Mouse (Mus musculus): ENCODE data around the gene Styx. TPM values are rescaled to one million over a fixed set of nuclear protein-coding genes. Genes with fewer than 3 reads are reported as not detected.

The Styx gene
- polyA plus RNA-seq (2015; fragmentation: Nextera tagmentation; extraction: Ambion mirVana), result 59.4 and 74.8 TPM in 2 replicates

DNA sequence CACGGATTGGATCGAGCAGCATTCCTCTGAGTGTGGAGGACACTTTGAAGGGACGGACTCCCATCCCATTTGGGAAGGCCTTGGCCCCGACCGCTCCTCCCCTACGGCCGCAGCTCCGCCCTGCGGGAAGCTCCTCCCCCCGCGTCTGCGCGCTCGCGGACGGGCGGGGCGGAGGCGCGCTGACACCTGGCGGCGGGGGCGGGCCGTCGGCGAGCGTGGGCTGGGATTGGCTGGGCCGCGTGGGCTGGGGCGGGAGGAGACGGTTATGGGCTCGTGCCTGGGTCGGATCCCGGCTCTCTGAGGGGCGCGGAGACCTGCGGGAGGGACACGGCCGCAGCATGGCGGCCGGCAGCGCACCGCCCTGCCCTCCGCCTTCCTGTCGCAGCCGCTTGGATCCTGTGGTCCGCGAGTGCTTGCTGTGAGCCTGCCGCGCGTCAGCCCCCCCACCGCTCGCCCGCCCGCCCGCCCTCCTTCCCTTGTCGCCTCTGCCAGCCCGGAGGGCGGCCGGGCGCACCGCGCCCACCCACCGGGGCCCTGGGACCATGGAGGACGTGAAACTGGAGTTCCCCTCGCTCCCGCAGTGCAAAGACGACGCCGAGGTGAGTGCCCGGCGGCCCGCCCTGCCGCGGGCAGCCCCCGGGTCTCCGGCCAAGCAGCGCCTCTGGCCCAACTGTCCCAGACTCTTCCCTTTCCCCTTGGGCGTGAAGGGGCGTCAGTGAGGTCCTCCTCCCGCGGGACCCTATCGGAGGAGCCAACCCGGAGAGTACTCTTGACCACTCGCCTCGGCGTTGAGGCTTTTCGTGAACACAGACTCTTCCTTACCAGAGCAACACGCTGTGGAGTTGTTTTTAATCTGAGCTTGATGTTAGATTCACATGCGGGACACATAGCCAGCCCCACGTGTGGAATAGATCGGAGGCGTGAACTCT is at the start of gene Styx:
Gene Styx (plus strand): TSS at position 163 of the 929 bp plus-strand sequence.
- Histone ChIP-seq H3K4me3 (replicated peaks) (peak within 1 kb of the TSS; percentile 76), H3K27ac (replicated peaks) (peak within 1 kb of the TSS; percentile 73), H3K9me3 (replicated peaks) (no peaks in the 10 kb centered on the region), H3K27me3 (no peaks in the 10 kb centered on the region), H3K36me3 (peaks cover 18% of the 10 kb centered on the region), H3K4me1 (peaks cover 13% of the 10 kb centered on the region; the same call in 1 of the 2 replicates), H3K9ac (peak within 1 kb of the TSS; percentile 64), H3K4me2 (replicated peaks) (peak within 1 kb of the TSS; percentile 47)
- WGBS, result under 1% methylated on average over 68 of the region's 93 CpGs
- peak; percentile 98 for ATAC-seq (ENCODE audit: insufficient number of reproducible peaks, low FRiP score, low TSS enrichment, low read depth)

DNA sequence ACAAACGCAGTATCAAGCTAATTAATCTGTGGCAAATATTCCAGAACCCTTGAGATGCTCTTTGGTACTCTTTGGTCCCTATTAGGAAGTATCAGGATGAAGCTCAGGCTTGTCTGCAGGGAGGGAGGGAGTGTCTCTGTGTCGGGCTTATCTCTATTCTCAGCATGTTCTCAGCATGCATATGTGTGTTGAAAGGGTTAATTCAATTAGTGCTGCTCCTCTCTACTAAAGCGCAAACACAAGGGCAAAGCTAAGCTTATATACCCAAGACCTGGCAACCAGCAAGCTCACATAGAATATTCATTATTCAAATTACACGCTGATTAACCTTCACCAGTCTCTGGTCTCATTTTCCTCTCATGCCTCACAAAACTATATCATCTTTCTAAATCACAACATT is 47.0 kb upstream of the Styx start:
- H3K36me3 ChIP-seq, result peaks cover 26% of the 10 kb centered on the region
- no peak overlapping the region for H3K27ac ChIP-seq (replicated peaks)
- no peaks in the 10 kb centered on the region for H3K4me1 ChIP-seq
- WGBS, result 62% methylated on average over 4 of the region's 4 CpGs
- no peak overlapping the region for H3K4me3 ChIP-seq (replicated peaks)
- H3K9ac ChIP-seq, result no peak overlapping the region
- no peaks in the 10 kb centered on the region for H3K27me3 ChIP-seq
- no peak for ATAC-seq (ENCODE audit: insufficient number of reproducible peaks, low FRiP score, low TSS enrichment, low read depth)
- no peak overlapping the region for H3K4me2 ChIP-seq (replicated peaks)
- no peaks in the 10 kb centered on the region for H3K9me3 ChIP-seq (replicated peaks)

GRCm38 (mm10) chr14:45304389-45304788 is 46.5 kb upstream of the Styx start:
- no peaks in the 10 kb centered on the region for H3K27me3 ChIP-seq
- WGBS, result 59% methylated on average over 4 of the region's 4 CpGs
- H3K36me3 ChIP-seq, result peaks cover 23% of the 10 kb centered on the region
- H3K4me3 ChIP-seq (replicated peaks), result no peak overlapping the region
- H3K9ac ChIP-seq, result no peak overlapping the region
- no peak overlapping the region for H3K4me2 ChIP-seq (replicated peaks)
- H3K27ac ChIP-seq (replicated peaks), result no peak overlapping the region
- no peaks in the 10 kb centered on the region for H3K9me3 ChIP-seq (replicated peaks)
- no peaks in the 10 kb centered on the region for H3K4me1 ChIP-seq
- no peak for ATAC-seq (ENCODE audit: insufficient number of reproducible peaks, low FRiP score, low TSS enrichment, low read depth)

DNA sequence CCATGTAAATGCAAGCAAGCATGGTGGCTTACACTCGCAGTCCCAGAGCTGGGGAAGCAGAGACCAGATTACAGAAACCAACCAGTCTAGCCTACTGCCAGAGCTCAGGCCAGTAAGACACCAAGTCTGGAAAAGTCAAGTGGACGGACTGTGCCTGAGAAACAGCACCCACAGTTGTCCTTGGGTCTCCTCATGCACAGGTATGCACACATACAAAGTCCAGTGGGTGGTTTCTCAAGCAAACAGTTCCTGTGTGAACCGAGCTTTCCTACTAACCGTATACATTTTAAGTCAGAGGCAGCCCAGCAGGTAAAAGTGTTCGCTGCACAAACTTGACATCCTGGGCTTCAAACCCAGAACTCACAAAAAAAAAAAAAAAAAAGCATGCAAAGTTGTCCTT is 45.0 kb upstream of the Styx start:
- ATAC-seq (ENCODE audit: insufficient number of reproducible peaks, low FRiP score, low TSS enrichment, low read depth), result no peak
- Histone ChIP-seq H3K4me1 (no peaks in the 10 kb centered on the region), H3K9me3 (replicated peaks) (no peaks in the 10 kb centered on the region), H3K4me2 (replicated peaks) (no peak overlapping the region), H3K27ac (replicated peaks) (no peak overlapping the region), H3K4me3 (replicated peaks) (no peak overlapping the region), H3K36me3 (peaks cover 12% of the 10 kb centered on the region), H3K9ac (no peak overlapping the region), H3K27me3 (no peaks in the 10 kb centered on the region)
- 93% methylated on average over 5 of the region's 5 CpGs for WGBS

DNA sequence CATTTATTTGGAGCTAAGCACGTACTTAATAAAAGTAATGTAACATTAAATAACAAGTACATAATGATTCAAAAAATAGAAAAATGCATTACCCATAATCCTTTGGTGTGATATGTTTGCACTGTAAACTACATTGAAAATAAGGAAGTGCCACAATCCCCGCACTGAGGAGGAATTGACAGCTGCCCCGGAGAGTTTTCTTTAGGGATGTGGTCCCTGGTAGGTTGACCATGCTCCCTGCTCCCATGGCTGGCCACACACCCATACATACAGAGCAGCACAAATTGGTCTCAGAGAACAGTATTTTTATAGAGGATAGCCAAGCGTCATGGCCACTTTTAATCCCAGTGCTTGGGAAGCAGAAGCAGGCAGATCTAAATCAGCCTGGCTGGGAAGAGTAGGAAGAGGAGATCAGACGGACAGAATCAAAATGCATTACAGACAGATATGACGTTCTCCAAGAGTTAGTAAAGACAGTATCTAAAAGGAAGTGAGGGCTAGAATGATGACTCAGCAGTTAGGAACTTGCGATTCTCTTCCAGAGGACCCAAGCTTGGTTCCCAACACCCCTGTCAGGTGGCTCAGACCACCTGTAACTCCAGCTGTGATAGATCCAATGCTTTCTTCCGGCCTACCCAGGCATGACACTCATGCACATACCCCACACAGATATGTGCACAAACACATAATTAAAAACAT is 43.1 kb upstream of the Styx start:
- no peaks in the 10 kb centered on the region for H3K4me1 ChIP-seq
- H3K36me3 ChIP-seq, result peaks cover 5% of the 10 kb centered on the region; the same call in 1 of the 2 replicates
- 92% methylated on average over 8 of the region's 8 CpGs for WGBS
- ATAC-seq (ENCODE audit: insufficient number of reproducible peaks, low FRiP score, low TSS enrichment, low read depth), result no peak
- no peak overlapping the region for H3K4me3 ChIP-seq (replicated peaks)
- H3K27me3 ChIP-seq, result no peaks in the 10 kb centered on the region
- no peak overlapping the region for H3K9ac ChIP-seq
- H3K27ac ChIP-seq (replicated peaks), result no peak overlapping the region
- H3K4me2 ChIP-seq (replicated peaks), result no peak overlapping the region
- H3K9me3 ChIP-seq (replicated peaks), result no peaks in the 10 kb centered on the region

GRCm38 (mm10) chr14:45309646-45310045 is 41.2 kb upstream of the Styx start:
- no peak for ATAC-seq (ENCODE audit: insufficient number of reproducible peaks, low FRiP score, low TSS enrichment, low read depth)

DNA sequence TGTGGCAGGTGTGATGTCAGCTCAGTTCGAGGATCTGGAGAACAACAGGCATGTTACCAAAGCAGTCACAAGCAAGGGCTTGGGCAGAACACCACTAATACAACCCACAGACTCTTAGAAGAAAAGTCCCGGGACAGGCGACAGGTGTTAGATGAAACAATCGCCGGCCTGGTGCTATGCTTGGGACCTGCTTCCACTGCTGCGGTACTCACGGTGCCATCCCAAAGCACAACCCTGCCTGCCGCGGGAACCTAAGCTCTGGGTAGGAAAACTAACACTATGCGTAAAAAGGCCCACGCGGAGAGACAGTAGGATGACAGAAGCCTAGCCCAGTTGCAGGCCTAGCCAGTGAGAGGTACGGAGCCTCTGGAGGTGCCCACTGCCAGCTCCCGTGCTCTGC is 40.8 kb upstream of the Styx start:
- no peak overlapping the region for H3K4me3 ChIP-seq (replicated peaks)
- no peaks in the 10 kb centered on the region for H3K27me3 ChIP-seq
- WGBS, result 90% methylated on average over 14 of the region's 14 CpGs
- no peaks in the 10 kb centered on the region for H3K4me1 ChIP-seq
- H3K9ac ChIP-seq, result no peak overlapping the region
- H3K4me2 ChIP-seq (replicated peaks), result no peak overlapping the region
- ATAC-seq (ENCODE audit: insufficient number of reproducible peaks, low FRiP score, low TSS enrichment, low read depth), result no peak
- no peak overlapping the region for H3K27ac ChIP-seq (replicated peaks)
- H3K9me3 ChIP-seq (replicated peaks), result no peaks in the 10 kb centered on the region
- peaks cover 3% of the 10 kb centered on the region; the same call in 1 of the 2 replicates for H3K36me3 ChIP-seq

More at GRCm38 (mm10) chr14:45309646-45310045, 41.2 kb upstream of the Styx start:
- no peaks in the 10 kb centered on the region for H3K27me3 ChIP-seq
- no peak overlapping the region for H3K4me3 ChIP-seq (replicated peaks)
- H3K36me3 ChIP-seq, result peaks cover 5% of the 10 kb centered on the region; the same call in 1 of the 2 replicates
- H3K27ac ChIP-seq (replicated peaks), result no peak overlapping the region
- H3K9ac ChIP-seq, result no peak overlapping the region
- WGBS, result 84% methylated on average over 13 of the region's 13 CpGs
- no peaks in the 10 kb centered on the region for H3K9me3 ChIP-seq (replicated peaks)
- no peaks in the 10 kb centered on the region for H3K4me1 ChIP-seq
- H3K4me2 ChIP-seq (replicated peaks), result no peak overlapping the region

DNA sequence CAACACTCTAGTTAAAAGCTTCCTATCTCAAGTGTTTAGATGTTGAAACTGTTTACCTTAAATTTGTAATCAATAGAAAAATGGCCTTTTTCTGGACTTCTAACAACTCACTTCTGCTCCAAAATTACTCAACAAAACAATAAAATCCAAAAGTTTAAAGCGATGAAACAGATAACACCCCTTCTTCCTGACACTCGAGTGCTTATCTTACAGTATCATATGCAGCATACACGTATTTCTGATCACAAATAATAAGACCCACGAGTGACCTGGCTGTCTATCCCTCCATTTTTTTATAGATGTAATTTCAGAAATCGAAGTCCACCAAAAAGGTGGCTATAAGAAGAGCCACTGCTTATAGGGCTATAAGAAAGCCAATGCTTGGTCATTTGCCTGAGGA is 34.0 kb upstream of the Styx start:
- Histone ChIP-seq H3K27ac (replicated peaks) (no peak overlapping the region), H3K27me3 (no peaks in the 10 kb centered on the region), H3K9me3 (replicated peaks) (no peaks in the 10 kb centered on the region), H3K36me3 (no peaks in the 10 kb centered on the region), H3K4me3 (replicated peaks) (peak overlapping the region; percentile 91), H3K4me2 (replicated peaks) (peak overlapping the region; percentile 67), H3K9ac (no peak overlapping the region), H3K4me1 (peaks cover 16% of the 10 kb centered on the region)
- 69% methylated on average over 5 of the region's 5 CpGs for WGBS
- ATAC-seq (ENCODE audit: insufficient number of reproducible peaks, low FRiP score, low TSS enrichment, low read depth), result no peak

- peak overlapping the region; percentile 92 for H3K27ac ChIP-seq (replicated peaks)
- H3K27me3 ChIP-seq, result no peaks in the 10 kb centered on the region
- H3K4me2 ChIP-seq (replicated peaks), result peak overlapping the region; percentile 67
- peak overlapping the region; percentile 93 for H3K9ac ChIP-seq
- WGBS, result under 1% methylated on average over 38 of the region's 38 CpGs
- peak; percentile 63; the same call in 1 of the 2 replicates for ATAC-seq (ENCODE audit: insufficient number of reproducible peaks, low FRiP score, low TSS enrichment, low read depth)
- peak overlapping the region; percentile 91 for H3K4me3 ChIP-seq (replicated peaks)
- no peaks in the 10 kb centered on the region for H3K9me3 ChIP-seq (replicated peaks)
- H3K4me1 ChIP-seq, result peaks cover 16% of the 10 kb centered on the region
- H3K36me3 ChIP-seq, result no peaks in the 10 kb centered on the region
Measured at GRCm38 (mm10) chr14:45317921-45318411, 32.9 kb upstream of the Styx start.

- WGBS, result 1% methylated on average over 65 of the region's 74 CpGs
- H3K4me2 ChIP-seq (replicated peaks), result peak within 1 kb of the TSS; percentile 67
- no peaks in the 10 kb centered on the region for H3K36me3 ChIP-seq
- H3K4me1 ChIP-seq, result peaks cover 16% of the 10 kb centered on the region
- H3K4me3 ChIP-seq (replicated peaks), result peak within 1 kb of the TSS; percentile 91
- no peaks in the 10 kb centered on the region for H3K27me3 ChIP-seq
- no peaks in the 10 kb centered on the region for H3K9me3 ChIP-seq (replicated peaks)
- peak within 1 kb of the TSS; percentile 92 for H3K27ac ChIP-seq (replicated peaks)
- H3K9ac ChIP-seq, result peak within 1 kb of the TSS; percentile 93
- peak; percentile 96 for ATAC-seq (ENCODE audit: insufficient number of reproducible peaks, low FRiP score, low TSS enrichment, low read depth)
Measured at GRCm38 (mm10) chr14:45318426-45319236, 32.3 kb upstream of the Styx start, which contains the start of gene Ero1l. TSS of gene Ero1l (minus strand) at chr14:45318771.

Measured in embryonic facial prominence, embryonic 15.5 days (tissue).